Mouse (Mus musculus): ENCODE data around the gene Ube2c. TPM values are rescaled to one million over a fixed set of nuclear protein-coding genes. Genes with fewer than 3 reads are reported as not detected.
"Not testable (repeated sequence)": the region's sequence is repeated elsewhere in the genome, so short reads cannot be mapped to it uniquely, and the experiment has no call there.

Ube2c gene
- polyA plus RNA-seq, 1 experiment = 2.0 TPM

DNA sequence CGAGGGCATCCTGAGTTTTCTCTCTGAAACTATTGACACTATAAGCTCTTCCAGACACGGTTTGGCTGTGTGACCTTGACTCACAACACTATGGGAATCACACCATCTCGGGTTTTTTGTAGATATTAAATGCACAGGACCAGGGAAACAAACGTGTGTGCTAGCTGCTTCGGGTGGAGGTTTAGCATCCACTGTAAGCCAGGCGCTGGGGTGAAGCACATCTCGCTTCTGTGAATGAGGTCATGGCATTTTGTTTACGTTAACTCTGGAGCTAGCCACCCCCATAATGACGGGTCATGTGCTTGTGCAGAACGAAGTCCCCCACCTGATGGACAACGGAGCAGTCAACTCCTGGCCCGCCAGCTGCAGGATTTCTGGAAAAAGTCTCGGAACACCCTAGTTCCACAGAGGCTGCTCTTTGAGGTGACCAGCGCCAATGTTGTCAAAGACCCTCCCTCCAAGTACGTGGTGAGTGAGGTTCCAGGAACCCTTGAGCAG is 16.7 kb downstream of the Ube2c start:
- DNase-seq (ENCODE audit: extremely low spot score in 1 of 2, low spot score in 1 of 2) = no peak

DNA sequence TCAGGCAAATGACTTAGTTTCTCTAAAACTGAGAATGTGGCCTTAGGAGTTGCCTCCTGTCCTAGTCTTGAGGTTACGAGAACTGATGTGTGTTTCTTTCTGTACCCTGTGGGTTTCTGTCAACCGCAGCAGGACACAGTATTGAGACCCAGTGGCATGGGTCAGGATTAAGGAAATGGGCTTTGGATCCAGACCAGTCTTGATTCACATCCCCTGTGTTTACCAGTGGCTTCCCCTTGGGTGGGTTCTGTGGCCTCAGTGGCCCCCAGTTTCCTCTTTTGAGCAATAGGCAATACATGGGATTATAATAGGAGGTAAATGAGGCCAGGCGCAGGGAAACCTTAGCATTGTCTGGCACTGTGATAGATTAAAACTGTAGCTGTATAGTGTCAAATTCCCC is 17.3 kb downstream of the Ube2c start:
- DNase-seq (ENCODE audit: extremely low spot score in 1 of 2, low spot score in 1 of 2) = no peak

DNA sequence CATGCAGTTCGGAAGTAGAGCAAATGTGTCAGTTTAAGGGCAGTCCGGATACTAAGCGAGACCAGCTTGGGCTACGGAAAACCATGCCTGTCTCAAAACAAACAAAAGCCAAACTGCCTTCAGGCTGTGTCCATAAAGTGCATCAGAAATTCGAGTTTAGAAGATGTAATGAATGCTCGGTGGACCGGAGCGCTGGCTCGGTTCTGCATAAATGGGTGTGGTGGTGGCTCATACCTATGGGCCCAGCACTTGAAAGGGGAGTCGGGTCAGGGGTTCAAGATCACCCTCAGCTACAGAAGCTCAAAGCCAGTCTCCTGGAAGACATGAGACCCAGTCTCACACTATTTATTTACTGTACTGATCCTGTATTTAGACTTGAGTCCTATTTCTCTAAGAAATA is 18.1 kb downstream of the Ube2c start:
- DNase-seq (ENCODE audit: extremely low spot score in 1 of 2, low spot score in 1 of 2) = no peak

DNA sequence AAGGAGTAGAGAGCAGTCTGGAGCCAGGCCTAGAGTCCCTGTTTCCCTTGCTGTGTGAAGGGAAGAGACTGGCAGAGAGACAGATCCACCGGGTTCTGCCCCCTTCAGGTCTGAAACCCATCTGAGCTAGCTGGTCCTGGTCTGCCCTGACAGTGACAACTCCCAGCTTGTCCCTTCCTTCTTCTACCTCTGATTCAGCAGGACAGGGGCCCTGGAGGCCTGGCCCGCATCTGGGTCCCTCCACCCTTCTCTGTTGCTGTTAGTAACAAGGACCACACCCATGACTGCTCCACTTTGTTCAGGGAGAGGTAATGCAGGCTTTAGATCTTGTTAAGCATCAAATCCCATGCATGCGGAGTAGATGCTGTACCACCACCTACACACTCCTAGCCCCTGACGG is 18.7 kb downstream of the Ube2c start:
- no peak for DNase-seq (ENCODE audit: extremely low spot score in 1 of 2, low spot score in 1 of 2)

DNA sequence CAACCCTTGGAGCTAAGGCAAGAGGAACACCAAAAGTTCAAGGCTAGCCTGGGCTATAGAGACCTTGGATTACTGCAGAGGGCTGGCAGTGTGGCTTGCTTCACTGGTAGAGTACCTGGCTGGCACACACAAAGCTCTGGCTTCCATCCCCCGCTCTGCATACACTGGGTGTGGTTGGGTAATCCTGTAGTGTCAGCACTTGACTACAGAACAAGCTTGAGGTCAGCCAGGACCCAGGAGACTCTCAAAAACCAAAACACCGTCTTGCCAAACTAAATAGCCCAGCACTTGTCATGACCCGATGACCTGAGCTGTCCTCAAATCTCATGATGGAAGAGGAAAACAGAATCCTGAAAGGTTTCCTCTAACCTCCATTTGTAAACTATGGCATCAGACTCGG is 20.8 kb downstream of the Ube2c start:
- DNase-seq (ENCODE audit: extremely low spot score in 1 of 2, low spot score in 1 of 2) = no peak

DNA sequence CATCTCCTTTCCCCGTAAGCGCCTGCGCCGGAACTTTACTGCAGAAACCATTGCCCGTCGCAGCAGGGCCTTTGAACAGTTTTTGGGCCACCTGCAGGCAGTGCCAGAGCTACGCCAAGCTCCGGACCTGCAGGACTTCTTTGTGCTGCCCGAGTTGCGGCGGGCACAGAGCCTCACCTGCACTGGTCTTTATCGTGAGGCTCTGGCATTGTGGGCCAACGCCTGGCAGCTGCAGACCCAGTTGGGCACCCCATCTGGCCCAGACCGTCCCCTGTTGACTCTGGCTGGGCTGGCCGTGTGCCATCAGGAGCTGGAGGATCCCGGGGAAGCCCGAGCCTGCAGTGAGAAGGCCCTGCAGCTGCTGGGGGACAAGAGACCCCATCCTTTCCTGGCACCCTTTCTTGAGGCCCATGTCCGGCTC is 22.2 kb downstream of the Ube2c start:
- DNase-seq (ENCODE audit: extremely low spot score in 1 of 2, low spot score in 1 of 2) = no peak

DNA sequence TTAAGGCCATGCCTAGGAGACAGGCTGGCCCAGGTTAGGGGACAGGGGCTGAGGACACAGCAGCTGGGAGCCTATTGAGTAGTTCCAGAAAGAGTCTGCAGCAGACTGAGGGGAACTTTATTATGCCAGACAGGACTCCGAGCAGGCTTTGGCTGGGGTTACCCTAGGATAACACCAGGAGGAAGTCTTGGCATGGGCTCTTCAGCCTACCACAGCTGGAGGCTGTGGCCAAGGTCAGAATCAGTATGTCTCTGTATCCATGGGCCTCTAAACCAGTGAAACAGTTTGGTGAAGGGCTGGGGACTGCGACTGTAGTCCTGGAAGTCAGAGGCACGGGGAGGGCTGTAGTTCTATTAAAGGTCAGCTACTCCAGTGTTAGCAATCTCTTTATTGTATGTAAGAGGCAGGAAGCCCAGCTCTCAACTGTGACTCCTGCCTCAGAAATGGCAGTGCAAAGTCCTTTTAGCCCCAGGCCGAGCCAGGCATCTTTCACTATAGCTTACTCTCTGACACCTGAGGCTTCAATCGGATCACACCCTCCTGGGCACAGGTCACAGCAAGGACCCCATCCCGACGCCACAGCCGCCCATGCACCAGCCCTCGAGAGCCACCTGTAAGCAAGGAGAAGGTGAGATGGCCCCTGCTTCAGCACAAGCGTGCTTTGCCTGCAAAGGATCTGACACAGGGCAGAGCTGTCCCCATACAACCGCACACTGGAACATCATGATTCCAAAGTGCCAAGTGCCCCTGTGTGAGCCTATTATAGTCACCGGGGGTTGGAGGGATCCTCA is 22.9 kb downstream of the Ube2c start:
- DNase-seq (ENCODE audit: extremely low spot score in 1 of 2, low spot score in 1 of 2) = no peak

DNA sequence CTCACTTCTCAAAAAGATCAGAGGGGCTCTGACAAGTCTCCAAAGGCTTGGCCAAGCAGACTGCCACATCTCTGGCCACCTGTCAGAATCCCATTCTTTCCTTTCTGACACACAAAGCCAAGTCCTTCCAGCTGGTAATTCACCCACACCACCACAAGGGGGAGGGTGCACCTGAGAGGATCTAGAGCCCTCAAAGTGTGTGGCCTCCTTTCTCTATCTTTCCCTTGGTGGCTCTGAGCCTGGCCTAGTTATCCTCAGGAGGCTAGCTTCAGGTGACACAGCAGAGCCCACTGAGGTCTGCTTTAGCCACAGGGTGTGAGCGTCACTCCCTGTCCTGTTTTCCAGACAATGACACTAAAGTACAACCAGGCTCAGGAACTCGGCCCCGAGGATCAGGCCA is 23.5 kb downstream of the Ube2c start:
- DNase-seq (ENCODE audit: extremely low spot score in 1 of 2, low spot score in 1 of 2) = peak in 1 of 2 experiments; percentile 74

DNA sequence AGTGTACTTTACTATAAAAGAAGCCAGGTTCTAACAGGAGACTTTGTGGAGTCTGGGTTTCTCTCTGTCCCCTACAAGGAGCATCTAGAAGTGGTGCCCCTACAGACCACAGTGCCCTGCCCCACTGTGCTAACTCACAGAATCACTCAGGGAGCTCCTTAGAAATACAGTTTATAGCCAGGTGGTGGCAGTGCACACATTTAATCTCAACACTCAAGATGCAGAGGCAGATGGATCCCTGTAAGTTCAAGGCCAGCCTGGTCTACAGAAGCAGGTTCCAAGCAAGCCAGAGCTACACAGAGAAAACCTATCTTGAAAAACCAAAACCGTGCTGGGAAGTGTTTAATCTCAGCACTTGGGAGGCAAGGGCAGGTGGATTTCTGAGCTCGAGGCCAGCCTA is 24.1 kb downstream of the Ube2c start:
- peak in 1 of 2 experiments; percentile 28 for DNase-seq (ENCODE audit: extremely low spot score in 1 of 2, low spot score in 1 of 2)

DNA sequence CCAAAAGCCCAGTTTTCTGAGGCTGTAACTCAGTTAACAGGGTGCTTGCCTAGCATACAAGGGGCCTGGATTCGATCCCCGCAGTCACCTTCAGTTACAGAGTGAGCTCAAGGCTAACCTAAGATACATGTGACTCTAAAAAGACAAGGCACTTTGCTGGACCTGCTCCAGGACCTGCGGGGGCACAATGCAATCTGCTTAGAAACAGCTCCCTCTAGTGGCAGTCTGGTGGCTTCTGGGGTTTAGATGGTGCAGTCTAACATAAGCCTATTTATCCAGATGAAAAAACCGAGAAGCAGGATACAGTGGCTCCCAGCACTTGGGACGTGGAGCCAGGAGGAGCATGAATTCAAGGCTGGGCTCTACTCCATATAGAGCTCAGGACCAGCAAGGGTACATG is 24.6 kb downstream of the Ube2c start:
- DNase-seq (ENCODE audit: extremely low spot score in 1 of 2, low spot score in 1 of 2) = peak; percentile 65 to 96

DNA sequence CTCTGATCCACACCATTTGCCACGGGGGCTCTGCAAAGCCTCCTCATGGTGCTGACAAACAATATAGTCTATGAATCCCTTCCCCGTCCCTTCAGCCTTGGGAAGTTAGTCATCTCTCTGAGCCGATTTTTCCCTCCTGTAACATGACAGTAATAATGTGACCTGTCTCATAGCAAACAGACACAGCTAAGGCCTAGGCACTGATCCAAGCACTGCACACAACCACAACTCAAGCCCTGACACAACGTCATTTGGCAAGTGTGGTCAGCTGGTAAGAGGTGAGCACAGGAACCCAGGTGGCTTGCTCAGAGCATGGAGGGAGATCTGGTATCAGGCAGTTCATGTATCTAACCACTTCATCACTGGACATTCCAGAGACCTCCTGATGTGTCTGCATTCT is 26.2 kb downstream of the Ube2c start:
- no peak for DNase-seq (ENCODE audit: extremely low spot score in 1 of 2, low spot score in 1 of 2)

DNA sequence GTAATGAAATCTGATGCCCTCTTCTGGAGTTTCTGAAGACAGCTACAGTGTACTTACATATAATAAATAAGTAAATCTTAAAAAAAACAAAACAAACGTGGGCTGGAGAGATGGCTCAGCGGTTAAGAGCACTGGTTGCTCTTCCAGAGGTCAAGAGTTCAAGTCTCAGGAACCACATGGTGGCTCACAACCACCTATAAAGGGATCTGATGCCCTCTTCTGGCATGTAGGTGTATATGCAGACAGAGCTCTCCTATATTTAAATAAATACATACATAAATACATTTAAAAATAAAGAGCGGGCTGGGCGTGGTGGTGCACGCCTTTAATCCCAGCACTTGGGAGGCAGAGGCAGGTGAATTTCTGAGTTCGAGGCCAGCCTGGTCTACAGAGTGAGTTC is 28.9 kb downstream of the Ube2c start:
- DNase-seq (ENCODE audit: extremely low spot score in 1 of 2, low spot score in 1 of 2) = not testable (repeated sequence)

DNA sequence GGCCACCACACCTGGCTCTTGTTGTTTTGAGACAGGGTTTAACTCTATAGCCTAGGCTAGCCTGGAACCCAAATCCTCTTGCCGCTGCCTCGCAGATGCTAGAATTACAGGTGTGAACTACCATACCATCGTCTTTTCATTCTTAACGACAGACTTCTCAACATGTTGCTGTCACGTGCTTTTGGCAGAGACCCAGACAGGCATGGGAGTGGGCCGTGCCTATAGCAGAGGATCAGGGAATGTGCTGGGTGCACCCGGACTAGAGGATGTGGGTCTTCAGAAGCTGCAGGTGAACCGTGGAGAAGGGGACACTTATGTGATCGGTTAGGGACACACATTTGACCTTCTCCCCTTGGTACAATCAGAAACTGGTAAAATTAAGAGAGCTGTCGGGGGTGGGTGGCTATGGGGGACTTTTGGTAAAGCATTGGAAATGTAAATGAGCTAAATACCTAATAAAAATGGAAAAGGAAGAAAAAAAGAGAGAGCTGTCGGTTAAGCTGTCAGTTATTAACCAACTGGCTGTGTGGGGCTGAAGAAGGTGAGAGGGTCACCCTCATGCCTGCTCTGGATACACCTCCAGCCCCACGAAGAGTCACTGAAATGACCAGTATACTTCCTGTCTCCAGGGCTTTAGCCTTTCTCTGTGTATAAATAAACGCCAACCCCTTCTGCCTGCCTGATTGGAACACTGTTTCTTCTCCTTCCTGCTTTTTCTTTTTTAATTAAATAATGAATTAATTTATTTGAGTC is 30.7 kb downstream of the Ube2c start:
- no peak for DNase-seq (ENCODE audit: extremely low spot score in 1 of 2, low spot score in 1 of 2)

DNA sequence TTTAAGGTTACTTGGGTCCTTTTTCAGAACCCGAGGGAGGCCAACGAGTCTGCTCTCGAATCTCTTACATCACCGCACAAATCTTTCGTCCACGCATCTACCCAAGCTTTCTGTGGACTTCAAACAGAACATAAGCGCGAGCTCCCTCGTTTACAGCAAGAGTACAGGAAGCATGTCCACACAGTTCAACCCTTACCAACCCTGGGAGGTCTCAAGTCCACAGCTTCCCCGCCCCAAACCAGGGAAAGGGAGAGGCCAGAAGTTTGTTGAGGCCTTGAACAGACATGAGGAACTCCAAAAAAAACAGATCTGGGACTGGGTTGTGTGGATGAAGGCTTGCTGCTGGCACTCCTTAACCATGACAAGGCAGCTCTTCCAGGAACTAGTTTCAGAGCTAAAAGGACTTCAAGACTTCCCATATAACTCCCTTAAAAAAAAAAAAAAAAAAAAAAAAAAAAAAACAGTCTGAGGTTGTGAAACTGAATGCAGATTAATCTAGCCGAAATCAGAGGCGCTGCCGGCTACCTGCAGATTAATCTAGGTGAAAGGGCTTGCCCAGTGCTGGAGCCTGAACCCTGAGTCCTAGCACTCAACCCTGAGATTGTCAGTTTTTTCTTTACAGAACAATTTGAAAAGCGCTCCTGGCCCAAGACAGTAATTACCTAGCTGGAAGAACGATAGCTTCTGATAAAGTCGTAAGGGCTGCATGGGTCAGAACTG is 33.7 kb downstream of the Ube2c start:
- no peak for DNase-seq (ENCODE audit: extremely low spot score in 1 of 2, low spot score in 1 of 2)

DNA sequence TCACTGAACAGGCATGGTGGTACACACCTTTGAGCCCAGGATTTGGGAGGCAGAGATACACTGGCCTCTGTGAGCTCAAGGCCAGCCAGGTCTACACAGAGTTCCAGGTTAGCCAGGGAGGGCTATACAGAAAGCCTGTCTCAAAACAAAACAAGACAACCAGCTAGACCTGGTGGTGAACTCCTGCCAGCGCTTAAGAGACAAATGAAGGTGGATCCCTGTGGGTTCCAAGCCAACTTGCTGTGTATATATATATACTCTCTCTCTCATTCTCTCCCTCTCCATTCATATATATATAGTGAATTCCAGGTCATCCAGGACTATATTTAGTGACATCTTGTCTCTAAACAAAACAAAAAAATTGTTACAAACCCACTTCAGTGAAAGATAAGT is 34.2 kb downstream of the Ube2c start:
- no peak for DNase-seq (ENCODE audit: extremely low spot score in 1 of 2, low spot score in 1 of 2)

DNA sequence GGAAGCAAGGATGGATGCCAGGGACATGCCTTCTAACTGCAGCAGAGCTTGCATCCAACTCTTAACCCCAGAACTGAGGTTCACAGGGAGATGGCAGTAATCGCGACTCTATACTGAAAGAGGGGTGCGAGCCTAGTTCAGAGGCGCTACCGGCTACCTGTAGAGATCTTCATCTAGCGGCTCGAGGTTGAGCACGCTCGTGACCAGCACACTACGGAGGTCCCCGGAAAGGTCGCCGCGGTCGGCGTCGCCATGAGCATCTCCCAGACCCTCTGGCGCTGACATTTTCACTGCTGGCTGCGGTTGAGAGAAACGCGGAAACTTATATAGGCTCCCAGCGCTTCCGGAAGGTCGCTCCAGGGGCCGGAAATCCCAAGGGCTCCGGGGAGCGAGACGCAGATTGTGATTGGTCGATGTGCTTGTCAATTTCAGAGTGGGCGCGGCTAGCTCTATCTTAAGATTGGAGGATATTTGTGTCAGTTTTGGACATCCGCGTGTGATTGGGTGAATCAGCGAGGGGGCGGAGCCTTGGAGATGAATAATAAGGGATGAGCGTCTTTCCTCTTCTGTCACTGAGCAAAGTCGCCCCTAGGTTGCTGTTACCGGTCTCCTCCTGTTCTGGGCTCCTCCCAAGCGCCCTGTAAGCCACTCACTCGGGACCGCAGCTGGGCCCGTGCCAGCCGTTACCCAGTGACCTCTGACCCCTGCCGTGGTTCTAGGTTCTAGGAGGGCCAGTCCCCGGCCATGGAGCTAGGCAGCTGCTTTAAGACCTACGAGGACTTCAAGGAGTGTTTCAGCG is 35.0 kb downstream of the Ube2c start, which contains the start of the genes Acot8 and Zswim3:
Gene Acot8 (minus strand): TSS at position 350 of the 799 bp plus-strand sequence.
Gene Zswim3 (plus strand): TSS at position 566 of the 799 bp plus-strand sequence.
- DNase-seq (ENCODE audit: extremely low spot score in 1 of 2, low spot score in 1 of 2) = peak; percentile 98 to 100

DNA sequence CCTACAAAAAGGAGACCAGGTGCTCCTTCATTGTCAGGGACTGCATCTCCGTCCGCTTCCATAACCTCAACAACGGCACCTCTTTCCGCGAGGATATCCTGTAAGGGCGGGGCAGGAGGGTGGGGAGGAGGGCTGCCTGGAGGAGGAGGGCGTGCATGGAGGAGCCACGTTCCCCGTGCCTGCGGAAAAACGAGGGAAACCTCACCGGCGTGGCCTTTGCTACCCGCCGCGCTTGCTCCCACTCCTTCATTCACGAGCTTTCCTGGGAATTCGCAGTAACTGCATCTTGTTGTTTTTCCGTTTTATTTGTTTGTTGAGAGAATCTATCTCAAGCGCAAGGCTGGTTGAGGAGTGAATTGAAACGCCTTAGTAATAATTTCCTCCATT is 35.6 kb downstream of the Ube2c start:
- no peak for DNase-seq (ENCODE audit: extremely low spot score in 1 of 2, low spot score in 1 of 2)

DNA sequence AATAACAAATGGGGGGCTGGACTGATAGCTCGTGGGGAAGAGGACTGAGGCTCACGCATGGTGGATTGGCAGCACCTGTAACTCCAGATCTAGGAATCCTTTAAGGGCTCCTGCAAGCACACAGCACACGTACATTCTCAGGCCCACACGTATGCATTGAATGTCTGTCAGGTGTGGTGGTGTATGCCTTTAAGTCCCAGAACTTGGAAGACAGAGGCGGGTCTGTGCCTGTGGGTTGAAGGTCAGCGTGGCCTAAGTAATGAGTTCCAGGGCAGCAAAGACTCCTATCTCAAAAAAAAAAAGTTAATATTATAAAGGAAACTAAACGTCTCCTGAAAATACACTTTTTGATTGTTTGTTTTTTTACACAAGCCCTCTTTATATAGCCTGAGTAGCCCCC is 36.9 kb downstream of the Ube2c start:
- DNase-seq (ENCODE audit: extremely low spot score in 1 of 2, low spot score in 1 of 2) = no peak

DNA sequence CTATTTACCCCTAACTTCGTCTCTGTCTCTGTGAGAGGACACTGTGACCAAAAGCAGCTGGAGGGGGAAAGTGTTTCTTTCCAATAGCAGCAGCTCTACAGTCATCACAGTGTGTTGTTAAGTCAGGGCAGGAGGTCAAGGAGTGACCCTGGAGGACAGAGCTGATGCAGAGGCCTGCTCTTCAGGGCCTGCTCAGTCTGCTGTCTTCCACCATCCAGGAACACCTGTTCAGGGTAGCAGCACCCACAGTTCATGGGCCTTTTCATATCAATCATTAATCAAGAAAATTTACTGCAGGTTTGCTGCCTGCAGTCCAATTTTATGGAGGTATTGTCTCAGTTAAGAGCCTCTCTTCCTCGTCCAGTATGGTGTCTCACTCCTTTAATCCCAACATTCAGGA is 43.9 kb downstream of the Ube2c start:
- DNase-seq (ENCODE audit: extremely low spot score in 1 of 2, low spot score in 1 of 2) = no peak

DNA sequence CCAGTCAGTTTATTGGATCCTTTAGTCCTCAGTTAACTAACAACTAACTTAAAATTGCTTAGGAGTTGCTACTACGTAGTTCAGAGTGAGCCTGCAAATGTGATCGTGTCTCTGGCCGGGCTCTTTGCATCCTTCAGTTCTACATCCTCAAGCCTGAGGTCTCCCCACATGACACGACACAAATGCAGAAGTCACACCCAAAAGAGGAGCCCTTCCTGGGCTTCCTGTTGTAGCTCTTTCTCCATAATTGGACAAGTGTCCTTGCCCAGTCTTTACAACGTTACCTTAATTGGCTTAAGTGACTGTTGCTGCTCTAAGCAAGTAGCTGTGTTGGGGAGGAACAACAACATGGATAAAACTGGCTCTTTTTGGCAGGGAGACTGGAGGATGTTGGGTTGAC is 45.6 kb downstream of the Ube2c start:
- DNase-seq (ENCODE audit: extremely low spot score in 1 of 2, low spot score in 1 of 2) = no peak
